Mouse (Mus musculus): ENCODE measurements around the gene Cbfa2t2.
A peak's percentile ranks its signal among the peaks of the same experiment; 100 is the strongest.

The Cbfa2t2 gene

DNA sequence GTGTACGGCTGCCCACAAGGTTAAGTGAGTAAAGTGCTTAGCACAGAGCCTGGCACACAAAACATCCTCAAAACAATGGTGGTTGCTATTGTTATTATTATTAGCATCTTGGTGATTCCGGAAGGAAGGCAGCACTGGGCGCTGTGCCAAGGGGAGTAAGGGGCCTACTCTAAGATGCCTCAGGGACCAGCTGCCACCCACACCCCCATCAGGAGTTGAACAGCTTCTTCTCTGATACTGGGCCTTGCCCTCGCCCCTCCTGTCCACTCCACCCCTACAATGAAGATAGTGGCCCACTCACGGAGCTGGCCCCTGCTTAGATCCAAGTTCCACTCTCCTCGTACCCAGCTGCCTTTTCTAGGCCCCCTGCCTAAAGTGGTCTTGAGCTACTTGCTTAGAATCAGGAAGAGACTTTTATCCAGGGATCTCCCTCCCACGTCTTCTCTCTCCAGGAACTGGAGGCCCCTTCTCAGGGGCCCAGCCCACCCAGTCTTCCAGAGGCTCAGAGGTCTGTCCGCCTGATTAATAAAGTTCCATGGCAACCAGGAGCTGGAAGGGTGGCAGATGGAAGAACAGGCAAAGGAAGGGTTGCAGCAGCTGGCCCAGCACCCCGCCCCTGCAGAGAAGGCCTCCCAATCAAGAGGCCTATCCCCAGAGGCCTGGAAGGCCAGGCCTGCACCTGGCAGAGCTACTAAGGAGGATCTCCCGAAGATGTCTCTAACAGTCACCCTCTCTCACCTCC lies 132.2 kb downstream of the Cbfa2t2 start:
- no peak for DNase-seq (ENCODE audit: low read depth, low spot score)

DNA sequence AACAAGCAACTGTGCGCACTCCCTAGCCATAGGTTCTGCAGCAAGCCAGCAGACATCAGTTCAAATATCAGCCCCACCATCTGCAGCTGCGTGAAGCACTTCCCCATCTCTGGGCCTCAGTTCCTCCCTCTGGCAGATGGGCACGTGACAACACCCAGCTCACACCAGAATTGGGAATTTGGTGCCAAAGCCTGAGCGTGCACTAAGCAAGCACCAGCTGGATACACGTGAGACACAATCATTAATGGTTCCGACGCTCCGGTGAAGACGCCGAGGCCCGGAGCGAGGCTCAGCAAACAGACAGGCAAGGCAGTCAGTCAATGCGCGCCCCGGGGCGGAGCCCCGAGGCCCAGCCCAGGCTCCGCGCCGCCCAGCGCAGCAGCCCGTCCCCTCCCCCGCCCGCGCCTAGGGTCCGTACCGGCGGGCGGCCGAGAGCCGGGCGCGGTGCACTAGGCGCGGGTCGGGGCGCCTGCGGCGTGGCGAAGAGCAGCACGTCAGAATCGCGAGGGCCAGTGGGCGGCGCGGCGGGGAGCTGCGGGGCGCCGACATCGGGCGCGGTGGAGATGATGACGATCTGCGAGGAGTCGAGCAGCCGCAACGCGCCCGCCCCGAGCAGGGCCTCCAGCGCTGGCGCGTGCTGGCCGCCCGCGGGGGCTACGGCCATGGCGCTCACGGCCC lies 132.9 kb downstream of the Cbfa2t2 start:
- no peak for DNase-seq (ENCODE audit: low read depth, low spot score)

DNA sequence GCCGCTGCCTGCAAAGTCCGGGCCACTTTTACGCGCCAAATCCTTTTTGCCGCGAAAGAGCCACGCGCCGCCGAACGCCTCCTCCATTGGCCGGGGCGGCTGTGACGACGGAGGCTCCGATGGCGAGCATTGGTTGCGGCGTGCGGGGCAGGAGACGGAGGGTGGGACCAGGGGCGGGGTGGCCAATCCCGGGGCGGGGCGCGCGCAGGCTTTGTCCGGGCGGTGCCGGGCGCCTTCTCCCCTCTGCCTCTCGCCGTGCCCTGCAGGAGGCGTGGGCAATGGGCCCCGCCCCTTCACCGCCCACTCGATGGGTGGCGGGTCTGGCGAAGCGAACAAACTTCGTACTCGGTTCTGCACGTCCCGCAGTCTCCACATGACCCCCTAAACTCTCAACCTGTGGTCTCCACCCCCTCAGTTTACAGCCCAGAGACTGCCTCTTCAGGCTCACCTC lies 133.6 kb downstream of the Cbfa2t2 start, which contains the start of gene E2f1:
E2f1 (minus strand) TSS at position 57 of the 451 bp plus-strand sequence.
- DNase-seq (ENCODE audit: low read depth, low spot score), result peak; percentile 86

DNA sequence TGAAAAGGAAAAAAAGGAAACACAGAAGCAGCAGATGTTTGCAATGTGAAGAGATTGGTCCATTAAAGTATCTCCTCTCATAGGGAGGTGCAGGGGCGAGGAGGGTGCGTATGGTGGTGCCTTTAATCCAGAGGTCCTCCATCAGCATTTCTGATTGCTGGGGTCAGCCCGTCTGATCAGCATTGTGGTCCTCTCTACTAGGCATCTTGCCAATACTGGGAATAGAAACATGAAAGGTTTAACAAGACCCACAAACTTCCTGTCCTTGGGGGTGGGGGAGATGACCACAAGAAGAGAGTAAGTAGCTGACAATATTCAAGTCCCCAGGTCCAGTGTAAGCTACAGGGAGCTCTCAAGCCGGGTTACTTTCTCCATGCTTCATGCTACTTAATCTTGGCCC lies 134.4 kb downstream of the Cbfa2t2 start:
- DNase-seq (ENCODE audit: low read depth, low spot score), result no peak

DNA sequence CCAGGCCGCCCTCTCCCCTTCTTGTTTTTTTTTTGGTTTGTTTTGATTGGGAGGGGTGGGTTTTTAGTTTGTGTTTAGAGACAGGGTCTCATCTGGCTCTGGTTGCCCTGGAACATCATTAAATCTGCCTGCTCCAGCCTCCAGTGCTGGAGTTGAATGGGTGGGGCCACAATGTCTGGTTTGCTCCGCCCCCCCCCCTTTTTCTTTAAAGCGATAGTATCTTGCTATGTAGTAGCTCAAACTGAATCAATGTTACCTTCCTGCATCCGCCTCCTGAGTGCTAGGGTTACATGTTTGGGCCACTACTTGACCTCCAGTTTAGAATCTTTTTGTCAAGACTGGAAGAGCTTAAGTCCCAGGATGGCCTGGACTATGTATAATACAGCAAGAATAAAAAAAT lies 135.0 kb downstream of the Cbfa2t2 start:
- no peak for DNase-seq (ENCODE audit: low read depth, low spot score)

DNA sequence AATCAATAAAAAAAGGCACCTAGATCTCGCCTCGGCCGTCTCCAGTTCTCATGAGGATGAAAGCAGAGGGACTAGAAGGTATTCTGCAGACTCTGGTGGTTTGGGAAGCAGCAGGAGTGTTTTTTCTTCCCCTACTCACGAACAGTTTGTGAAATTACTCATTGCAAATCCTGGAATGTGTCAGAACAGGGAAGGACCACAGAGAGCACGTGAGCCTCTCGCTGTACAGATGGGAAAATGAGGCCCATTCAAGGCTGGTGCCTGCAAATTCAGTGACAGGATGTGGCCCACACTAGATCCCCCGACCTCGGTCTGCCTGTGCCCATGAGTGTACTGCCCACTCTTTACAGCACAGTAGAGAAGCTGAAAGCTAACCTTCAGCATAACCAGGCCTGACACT lies 135.7 kb downstream of the Cbfa2t2 start:
- no peak for DNase-seq (ENCODE audit: low read depth, low spot score)

DNA sequence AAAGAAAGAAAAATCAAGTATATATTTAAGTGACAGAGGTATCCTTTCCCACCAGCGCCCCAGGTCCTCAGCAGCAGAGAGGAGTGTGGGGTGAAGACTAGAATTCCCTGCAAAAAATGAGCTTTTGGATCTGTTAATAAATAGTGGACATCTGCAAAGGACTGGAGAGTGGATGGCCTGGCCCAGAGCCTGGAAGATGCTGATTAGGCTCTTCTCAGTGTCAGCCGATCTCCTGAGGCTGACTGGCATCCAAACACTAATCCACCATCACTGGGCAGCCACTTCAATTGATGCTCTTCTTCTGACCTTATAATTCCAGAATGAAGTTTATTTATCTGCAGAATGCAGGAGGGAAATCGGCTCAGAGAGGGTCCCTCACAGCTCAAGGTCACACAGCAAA lies 136.7 kb downstream of the Cbfa2t2 start:
- DNase-seq (ENCODE audit: low read depth, low spot score), result no peak

DNA sequence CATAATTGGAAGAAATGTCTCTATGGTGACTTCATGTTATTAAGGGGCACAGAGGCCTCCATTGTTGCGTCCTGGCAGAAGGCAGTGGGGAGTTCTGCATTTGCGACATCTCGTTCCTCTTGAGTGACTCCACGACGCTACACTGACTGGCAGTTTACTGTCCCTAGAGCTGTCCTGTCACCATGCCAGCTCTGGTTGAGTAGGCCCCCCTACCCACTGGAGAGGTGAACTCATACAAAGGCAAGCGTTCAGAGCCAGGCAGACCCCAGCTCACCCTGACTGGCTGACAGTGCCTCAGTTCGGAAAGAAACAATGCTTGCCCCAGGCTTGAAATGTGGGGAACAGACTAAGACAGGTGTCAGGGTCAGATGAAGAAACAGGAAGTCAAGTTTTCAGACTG lies 138.0 kb downstream of the Cbfa2t2 start:
- no peak for DNase-seq (ENCODE audit: low read depth, low spot score)

DNA sequence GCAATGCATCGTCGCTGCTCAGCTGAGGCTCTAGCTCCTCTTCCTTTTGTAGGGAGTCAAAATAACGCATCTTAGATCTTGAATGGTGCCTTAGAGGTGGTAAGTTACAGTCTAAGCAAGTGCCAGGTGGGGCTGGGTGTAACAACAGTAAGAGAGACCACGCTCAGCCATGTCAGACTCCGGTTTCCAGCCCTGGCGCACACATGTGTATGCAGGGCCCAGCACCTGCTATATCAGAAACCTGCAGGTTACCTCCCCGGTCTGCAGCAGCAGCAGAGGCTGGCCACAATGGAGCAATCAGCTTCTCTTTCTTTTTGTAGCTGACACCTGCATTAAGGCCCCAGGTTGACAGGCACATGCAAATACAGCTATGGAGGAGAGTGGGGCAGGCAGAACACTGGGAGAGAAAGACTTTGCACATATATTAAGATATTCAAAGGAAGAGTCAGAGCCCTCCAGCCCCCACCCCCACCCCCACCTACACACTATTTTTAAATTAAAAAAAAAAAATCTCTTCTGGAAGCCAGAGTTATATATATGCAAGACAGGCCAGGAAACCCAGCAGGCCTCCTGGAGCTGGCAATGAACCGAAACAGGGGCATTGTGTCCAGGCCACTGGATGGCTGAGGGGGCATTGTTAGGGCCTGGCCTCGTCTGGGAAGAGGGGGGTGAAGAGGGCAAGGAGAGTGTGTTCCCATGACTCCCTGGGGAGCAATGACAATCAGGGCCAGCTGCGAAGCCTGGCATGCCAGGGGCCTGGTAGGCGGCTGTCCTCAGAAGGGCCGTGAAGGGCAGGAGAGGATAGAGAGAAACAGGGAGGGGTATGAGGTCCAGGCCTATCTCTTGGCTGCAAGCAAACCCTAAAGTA lies 140.8 kb downstream of the Cbfa2t2 start:
- DNase-seq (ENCODE audit: low read depth, low spot score), result no peak

DNA sequence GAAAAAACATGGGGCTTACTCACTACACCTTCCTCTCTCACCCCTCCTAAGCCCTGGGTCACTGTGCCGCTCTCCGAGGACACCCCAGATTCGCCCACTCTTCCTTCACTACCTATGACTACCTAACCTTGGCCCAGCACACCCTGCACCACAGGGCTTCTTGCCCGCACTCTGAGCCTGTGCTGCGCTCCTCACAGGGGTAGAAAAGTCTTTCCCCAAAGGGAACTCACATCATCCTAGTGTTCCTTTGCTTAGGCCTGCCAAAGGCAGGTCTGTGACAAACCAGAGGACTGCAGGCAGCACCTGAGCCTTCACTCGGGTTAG lies 141.4 kb downstream of the Cbfa2t2 start:
- DNase-seq (ENCODE audit: low read depth, low spot score), result no peak

DNA sequence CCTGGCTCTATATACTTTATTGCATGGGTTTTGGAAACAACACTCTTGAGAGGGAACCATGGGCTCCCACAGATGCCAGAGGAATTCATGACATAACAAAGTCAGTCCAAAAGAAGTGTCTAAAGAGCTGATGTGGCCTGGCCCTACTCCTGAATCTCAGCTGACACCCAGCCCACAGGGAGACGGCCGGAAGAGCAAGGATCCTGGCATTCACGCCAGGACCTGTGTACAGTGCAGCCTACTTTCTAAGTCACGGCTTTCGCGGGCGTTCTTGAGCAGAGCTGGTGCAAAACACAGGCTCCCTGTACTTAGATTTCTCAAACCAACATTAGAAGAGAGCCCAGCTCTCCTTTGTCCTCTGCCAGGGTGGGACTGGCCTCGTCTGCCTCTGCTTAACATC lies 144.3 kb downstream of the Cbfa2t2 start:
- DNase-seq (ENCODE audit: low read depth, low spot score), result no peak

DNA sequence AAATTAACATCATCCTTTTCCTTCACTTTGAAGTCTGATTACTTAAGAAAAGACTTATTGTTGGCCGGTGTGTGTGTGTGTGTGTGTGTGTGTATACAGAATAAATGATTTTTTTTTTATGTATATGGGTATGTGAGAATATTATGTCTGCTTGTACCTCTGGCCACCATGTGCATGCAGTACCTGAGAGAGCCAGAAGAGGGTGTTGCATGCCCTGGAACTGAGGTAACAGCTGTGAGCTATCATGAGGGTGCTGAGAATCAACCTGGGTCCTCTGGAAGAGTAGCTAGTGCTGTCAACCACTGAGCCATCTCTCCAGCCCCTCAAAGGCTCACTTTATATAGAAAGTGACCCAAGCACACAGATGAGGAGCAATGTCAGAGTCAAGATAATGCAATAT lies 145.1 kb downstream of the Cbfa2t2 start:
- DNase-seq (ENCODE audit: low read depth, low spot score), result no peak

DNA sequence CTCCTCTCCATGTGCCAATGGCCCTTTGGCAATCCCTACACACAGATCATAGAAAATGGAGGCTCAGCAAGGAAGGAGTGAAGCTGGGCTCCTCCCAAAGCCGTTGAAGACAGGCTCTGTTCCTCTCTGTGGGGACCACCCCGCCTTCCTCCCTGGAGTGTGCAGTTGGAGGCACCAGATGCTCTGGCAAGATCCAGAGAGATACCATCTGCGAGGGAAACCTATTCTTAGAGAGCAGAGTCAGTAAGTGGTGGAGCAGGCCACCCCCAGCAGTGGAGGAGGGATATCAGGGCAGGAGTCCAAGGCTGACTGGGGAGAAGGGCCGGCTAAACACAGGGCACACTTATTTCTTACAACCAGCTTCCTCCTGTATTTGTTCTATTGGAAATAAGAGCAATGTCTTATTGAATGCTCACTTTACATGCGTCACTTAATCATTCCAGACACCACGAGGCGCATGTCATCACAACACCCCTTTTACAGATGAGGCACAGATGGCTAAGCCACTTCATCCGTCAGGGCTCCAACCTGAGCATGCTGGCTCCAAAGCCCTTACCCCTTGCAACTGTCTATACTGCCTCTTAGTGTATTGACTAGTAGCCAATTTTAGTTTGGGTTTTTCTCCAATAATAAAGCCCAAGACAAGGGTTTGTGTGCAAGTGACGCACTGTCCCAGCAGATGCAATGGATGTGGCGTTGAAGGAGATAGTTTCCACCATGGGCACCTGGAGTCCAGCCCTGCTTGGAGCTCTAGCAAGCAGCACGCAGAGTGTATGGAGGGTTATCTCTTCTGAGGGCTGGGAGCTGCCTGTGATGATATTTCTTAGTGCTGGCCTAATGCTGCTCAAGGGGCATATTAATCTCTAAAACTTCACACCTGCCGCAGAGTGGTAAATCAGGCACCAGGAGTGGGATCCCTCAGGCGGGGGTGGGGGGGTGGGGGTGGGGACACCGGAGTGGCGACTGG lies 147.9 kb downstream of the Cbfa2t2 start:
- DNase-seq (ENCODE audit: low read depth, low spot score), result peak; percentile 86

DNA sequence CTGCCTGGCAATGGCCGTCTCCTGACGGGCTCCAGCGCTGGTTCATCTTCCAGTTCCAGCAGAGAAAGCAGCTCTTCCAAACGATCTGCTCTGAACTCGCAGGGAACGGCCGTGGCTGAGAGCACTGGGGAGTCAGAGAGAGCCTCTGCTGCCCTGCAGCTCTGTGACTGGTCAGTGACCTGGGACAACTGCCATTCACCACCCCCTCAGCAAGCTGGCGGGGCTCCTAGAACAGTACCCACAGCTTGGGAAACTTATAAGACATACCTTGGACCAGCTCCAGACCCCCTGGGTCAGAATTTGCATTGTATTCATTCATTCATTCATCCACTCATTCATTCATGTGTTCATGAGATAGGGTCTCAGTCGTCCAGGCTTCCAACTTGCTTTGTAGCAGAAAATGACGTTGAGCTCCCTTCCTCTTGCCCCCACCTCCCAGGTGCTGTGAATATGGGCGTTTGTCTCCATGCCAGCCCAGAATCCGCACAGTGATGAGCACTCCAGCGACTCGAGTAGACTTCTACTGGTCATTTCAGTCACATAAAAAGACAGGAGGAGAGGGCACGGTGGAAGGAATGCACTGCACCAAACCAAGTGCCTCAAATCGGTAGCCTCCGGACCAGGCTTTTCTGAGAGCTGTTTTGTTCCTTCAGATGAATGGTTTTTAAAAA lies 148.8 kb downstream of the Cbfa2t2 start:
- no peak for DNase-seq (ENCODE audit: low read depth, low spot score)

DNA sequence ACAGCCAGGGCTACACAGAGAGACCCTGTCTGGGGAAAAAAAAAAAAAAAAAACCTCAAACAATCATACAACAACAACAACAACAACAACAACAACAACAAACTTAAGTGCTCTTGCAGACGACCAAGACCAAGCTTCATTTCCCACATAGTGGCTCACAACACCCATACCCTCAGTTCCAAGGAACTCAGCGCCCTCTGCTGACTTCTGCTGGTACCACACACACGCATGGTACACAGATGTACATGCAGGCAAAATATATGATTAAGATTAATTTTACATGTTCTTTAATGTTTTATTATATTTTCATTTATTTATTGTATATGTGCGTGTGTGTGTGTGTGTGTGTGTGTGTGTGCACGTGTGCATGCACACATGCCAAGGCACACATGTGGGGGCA lies 150.1 kb downstream of the Cbfa2t2 start:
- DNase-seq (ENCODE audit: low read depth, low spot score), result no peak
